Mouse (Mus musculus) testis, adult 2 months (tissue): ENCODE measurements around the gene Rab3gap2.

Experiments
- CTCF ChIP-seq: fragments of 200-500 bp; IDR thresholded peaks from 2 replicates; pipeline ENCODE4 v1.5.1; 2012; ENCODE audit warnings: low read depth, mild to moderate bottlenecking, inconsistent platforms, low read length, moderate library complexity; ENCODE audit not compliant: control insufficient read depth, insufficient read depth, insufficient replicate concordance
- POLR2A ChIP-seq: fragments of 200-500 bp; IDR thresholded peaks from 2 replicates; pipeline ENCODE4 v1.6.1; 2012; ENCODE audit warnings: low read depth, mild to moderate bottlenecking, inconsistent platforms, low read length, moderate library complexity; ENCODE audit not compliant: control insufficient read depth

DNA sequence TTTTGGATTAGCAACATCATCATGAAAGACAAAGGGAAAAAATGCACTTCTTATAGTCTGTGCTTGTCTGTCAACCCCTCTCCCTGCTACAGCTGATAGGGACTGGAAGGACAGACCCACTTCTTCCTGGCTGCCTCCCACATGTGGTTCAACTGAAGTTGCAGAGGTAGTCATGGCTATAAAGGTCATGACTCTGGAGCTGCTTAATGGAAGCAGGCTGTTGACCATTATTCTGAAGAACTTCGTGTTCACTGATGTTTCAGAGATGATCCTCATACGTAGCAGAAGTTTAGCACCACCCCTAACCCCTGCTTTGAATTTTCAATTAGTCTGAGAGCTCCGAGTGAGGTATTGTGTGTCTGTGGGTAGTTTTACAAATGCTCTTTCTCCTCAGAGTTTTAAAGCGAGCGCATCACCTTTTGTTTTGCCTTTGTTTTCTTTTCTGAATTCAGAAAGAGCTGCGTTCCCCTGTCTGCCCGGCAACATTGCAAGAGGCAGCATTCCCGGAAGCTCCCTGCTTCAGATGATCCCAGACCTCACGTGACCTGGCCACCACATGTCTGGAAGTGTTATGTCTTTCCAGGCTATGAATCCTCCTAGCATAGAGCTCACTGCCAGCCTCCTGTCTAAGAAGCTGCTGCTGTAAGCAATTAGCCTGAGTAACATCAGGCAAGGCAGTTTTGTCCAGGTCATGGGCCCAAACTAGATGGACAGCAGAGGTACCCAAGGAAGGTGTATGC is 20.2 kb upstream of the Rab3gap2 start:
- TF ChIP-seq CTCF (no peak), POLR2A (no peak)
